Mouse (Mus musculus) forebrain, embryonic 11.5 days (tissue): ENCODE results near the gene Irak1bp1. TPM values are rescaled to one million over a fixed set of nuclear protein-coding genes. Genes with fewer than 3 reads are reported as not detected.
A peak's percentile ranks its signal among the peaks of the same experiment; 100 is the strongest.

Source experiments
- ATAC-seq: fragments of 200-750 bp; cut with Nextera tagmentation; replicated peaks from 2 replicates; pipeline ENCODE4 v1.8.0; 2017; ENCODE audit warnings: moderate TSS enrichment; ENCODE audit not compliant: low FRiP score
- DNase-seq: peaks from one replicate; pipeline ENCODE4 v3.0.0-alpha.2; 2017; ENCODE audit warnings: low spot score
- H3K27ac ChIP-seq: fragments of 300-500 bp; sonication (generic); 2 replicates; pipeline ENCODE4 v1.5.1; 2014; ENCODE audit warnings: low read depth, low read length
- H3K27me3 ChIP-seq: fragments of 300-500 bp; sonication (generic); 2 replicates; pipeline ENCODE4 v1.6.1; 2014; ENCODE audit warnings: mild to moderate bottlenecking, low read length, mixed read lengths; ENCODE audit not compliant: control insufficient read depth, insufficient read depth
- H3K36me3 ChIP-seq: fragments of 300-500 bp; sonication (generic); 2 replicates; pipeline ENCODE4 v1.6.1; 2014; ENCODE audit warnings: mild to moderate bottlenecking, low read length, moderate library complexity, mixed read lengths; ENCODE audit not compliant: control insufficient read depth, insufficient read depth
- H3K4me1 ChIP-seq: fragments of 300-500 bp; sonication (generic); replicated peaks from 2 replicates; pipeline ENCODE4 v1.6.1; 2014; ENCODE audit warnings: low read length, mixed read lengths; ENCODE audit not compliant: control insufficient read depth, insufficient read depth
- H3K4me2 ChIP-seq: fragments of 300-500 bp; sonication (generic); 2 replicates; pipeline ENCODE4 v1.6.1; 2014; ENCODE audit warnings: low read depth, mild to moderate bottlenecking, low read length, moderate library complexity, mixed read lengths; ENCODE audit not compliant: severe bottlenecking
- H3K4me3 ChIP-seq: fragments of 300-500 bp; sonication (generic); 2 replicates; pipeline ENCODE4 v1.5.1; 2014; ENCODE audit warnings: low read depth, low read length
- H3K9ac ChIP-seq: fragments of 300-500 bp; sonication (generic); 2 replicates; pipeline ENCODE4 v1.6.1; 2014; ENCODE audit warnings: low read length
- H3K9me3 ChIP-seq: fragments of 300-500 bp; sonication (generic); 2 replicates; pipeline ENCODE4 v1.6.1; 2016; ENCODE audit warnings: low read length, mixed read lengths; ENCODE audit not compliant: control insufficient read depth
- WGBS: fragments of 180-500 bp; shearing (Covaris S2); extraction: QIAGEN DNeasy Blood & Tissue Kit; methylation state at CpG from one replicate; pipeline ENCODE4 v1.1.7; 2014; 5-methylcytosine and 5-hydroxymethylcytosine counted together
- polyA plus RNA-seq: library from polyadenylated mRNA; unstranded; fragments of >200 nt; fragmentation: Nextera tagmentation; extraction: Ambion mirVana; gene quantifications from 2 replicates; pipeline ENCODE4 v1.2.1, GENCODE M21; 2014

Irak1bp1 gene
- polyA plus RNA-seq, 1 experiment from 2014 or later = 36.4 TPM

DNA sequence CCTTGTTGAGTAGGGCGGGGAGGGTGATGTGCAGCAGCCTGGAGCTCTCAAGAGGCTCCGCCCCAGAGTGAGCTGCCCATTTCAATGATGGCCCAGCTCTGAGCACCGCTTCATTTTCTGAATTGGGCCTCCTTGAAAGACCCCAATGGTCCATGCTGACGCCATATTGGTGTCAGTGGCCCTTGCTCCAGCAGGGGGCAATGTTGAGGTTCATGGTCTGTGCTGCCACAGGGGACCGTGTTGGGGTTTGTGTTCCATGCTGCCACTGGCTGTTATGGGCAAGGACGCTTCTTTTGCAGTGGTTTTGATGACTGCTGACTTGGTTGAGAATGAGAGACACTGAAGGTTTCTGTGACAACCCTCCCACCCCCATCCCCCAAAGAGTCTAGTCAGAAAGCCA lies 2.9 kb upstream of the Irak1bp1 start:
- Histone ChIP-seq H3K9ac (no peak overlapping the region), H3K4me3 (no peak overlapping the region), H3K9me3 (no peaks in the 10 kb centered on the region), H3K27me3 (no peaks in the 10 kb centered on the region), H3K4me1 (no peaks in the 10 kb centered on the region), H3K27ac (no peak overlapping the region), H3K36me3 (no peaks in the 10 kb centered on the region), H3K4me2 (no peak overlapping the region)
- no peak for DNase-seq
- 86% methylated on average over 6 of the region's 6 CpGs for WGBS
- ATAC-seq = no peak

DNA sequence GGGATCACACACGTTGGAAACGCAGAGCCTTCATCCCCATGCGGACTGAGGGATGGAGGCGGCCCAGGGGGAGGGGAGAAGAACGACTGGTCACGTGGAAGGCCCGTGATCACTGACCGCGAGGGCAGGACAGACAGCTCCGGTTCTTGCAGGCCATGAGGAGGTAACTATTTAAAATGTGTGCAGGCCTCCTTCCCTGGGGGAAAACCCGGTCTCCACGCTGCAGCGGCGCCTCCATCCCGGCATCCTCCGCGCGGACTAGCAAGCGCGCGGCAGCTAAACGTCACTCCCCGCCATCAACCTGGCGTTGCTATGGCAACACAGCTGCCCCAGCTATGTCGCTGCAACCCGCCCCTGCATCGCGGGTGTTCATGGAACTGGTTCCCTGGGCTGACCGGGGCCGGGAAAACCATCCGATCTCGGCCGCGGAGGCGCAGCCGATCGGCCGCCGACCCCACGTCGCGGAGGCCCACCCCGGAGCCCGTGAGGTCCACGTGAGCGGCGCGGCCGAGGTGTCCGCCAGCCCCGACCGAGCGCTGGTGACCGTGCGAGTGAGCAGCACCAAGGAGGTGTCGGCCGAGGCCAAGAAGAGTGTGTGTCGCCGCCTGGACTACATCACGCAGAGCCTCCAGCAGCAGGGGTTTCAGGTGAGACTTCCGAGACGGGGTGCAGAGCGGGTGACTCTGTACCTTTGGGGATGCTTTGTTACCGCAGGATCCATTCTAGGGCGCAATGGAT lies 522 bp downstream of the Irak1bp1 start:
- ATAC-seq (peak; percentile 96), DNase-seq (peak; percentile 94)
- Histone ChIP-seq H3K4me1 (no peaks in the 10 kb centered on the region), H3K4me3 (peak overlapping the region; percentile 71), H3K9ac (peak overlapping the region; percentile 88), H3K27ac (peak overlapping the region; percentile 85), H3K9me3 (no peaks in the 10 kb centered on the region), H3K36me3 (no peaks in the 10 kb centered on the region), H3K27me3 (no peaks in the 10 kb centered on the region), H3K4me2 (peak overlapping the region; percentile 77)
- WGBS = under 1% methylated on average over 64 of the region's 65 CpGs

DNA sequence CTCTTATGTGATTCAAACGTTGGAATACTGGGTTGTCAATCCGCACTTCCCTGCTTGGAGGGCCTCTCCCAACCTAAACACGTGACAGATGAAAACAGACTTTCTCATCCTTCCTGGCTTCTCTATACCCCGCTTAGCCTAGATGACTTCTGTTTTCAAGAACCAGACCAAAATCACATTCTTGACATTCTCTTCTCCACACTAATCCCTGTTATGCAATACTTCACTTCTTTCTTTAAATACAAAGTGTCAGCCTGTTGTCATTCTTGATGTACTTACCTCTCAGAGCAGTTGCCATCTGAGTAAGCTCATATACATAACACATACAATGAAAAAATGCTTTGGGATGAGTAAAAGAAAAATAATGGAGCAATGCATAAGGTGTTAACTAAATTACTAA lies 2.6 kb downstream of the Irak1bp1 start:
- 55% methylated on average over 4 of the region's 4 CpGs for WGBS
- DNase-seq = no peak
- Histone ChIP-seq H3K36me3 (no peaks in the 10 kb centered on the region), H3K9me3 (no peaks in the 10 kb centered on the region), H3K4me1 (no peaks in the 10 kb centered on the region), H3K4me3 (no peak overlapping the region), H3K27me3 (no peaks in the 10 kb centered on the region), H3K27ac (no peak overlapping the region), H3K4me2 (no peak overlapping the region), H3K9ac (no peak overlapping the region)
- no peak for ATAC-seq

DNA sequence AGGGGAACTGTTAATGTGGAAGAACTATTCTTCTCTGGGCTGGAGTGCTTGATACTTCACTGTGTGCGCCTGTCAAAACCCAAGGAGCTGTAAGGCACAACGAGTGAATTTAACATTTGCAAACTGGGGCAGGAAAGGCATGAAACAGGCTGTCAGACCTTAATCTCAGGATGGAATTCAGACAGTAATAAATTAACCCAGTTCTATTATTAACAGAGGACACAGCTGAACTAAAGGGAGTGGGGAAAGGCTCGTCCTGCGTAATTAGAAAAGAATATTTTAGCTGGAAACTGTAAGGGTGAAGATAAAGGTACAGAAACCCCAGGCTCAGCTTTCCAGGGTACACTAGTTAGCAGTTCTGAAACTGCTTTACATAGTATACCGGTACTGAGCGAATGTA lies 6.6 kb downstream of the Irak1bp1 start:
- H3K9ac ChIP-seq = no peak overlapping the region
- H3K4me1 ChIP-seq = no peaks in the 10 kb centered on the region
- H3K4me3 ChIP-seq = no peak overlapping the region
- no peaks in the 10 kb centered on the region for H3K27me3 ChIP-seq
- ATAC-seq = no peak
- no peak overlapping the region for H3K27ac ChIP-seq
- no peak for DNase-seq
- H3K4me2 ChIP-seq = no peak overlapping the region
- 85% methylated on average over 6 of the region's 6 CpGs for WGBS
- H3K36me3 ChIP-seq = peaks cover 3% of the 10 kb centered on the region; the same call in 1 of the 2 replicates
- no peaks in the 10 kb centered on the region for H3K9me3 ChIP-seq

DNA sequence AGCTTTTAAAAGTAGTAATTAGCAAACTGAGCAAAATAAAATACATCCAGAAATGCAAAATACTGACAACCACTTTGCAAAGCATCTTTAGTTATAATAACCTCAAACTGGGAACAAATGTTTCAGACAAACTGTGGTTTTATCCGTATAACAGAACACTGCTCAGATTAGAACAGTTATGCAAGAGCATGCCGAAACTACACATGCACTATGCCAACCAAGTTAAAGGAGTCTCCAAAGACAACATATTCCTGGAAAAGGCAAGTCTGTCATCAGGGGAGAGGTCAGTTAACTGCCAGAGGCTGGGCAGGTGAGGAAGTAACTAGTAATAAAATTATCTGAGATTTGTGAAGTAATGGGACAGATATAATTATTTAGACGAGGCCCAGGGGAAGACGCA lies 13.3 kb downstream of the Irak1bp1 start:
- Histone ChIP-seq H3K4me3 (no peak overlapping the region), H3K27me3 (no peaks in the 10 kb centered on the region), H3K4me1 (no peaks in the 10 kb centered on the region), H3K4me2 (no peak overlapping the region), H3K9me3 (no peaks in the 10 kb centered on the region), H3K36me3 (peaks cover 3% of the 10 kb centered on the region; the same call in 1 of the 2 replicates), H3K27ac (no peak overlapping the region), H3K9ac (no peak overlapping the region)
- DNase-seq = no peak
- no peak for ATAC-seq
- 95% methylated on average over 4 of the region's 4 CpGs for WGBS

DNA sequence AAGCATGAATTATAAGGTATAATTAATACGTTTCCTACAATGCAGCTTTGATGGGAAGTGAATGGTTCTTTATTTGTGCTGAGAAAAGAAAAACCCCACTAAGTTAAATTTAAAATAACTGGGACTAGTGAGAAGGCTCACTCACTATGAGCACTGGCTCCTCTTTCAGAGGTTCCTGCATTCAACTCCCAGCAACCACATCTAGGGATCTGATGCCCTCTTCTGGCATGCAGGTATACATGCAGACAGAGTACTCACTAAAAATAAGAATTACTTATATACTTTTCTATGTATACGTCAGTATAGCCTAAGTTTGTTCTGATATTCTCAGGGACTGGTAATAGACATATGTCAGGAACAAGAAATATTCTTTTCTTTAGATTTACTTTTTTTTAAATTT lies 24.7 kb downstream of the Irak1bp1 start:
- Histone ChIP-seq H3K27ac (no peak overlapping the region), H3K36me3 (no peaks in the 10 kb centered on the region), H3K27me3 (no peaks in the 10 kb centered on the region), H3K9ac (no peak overlapping the region), H3K9me3 (no peaks in the 10 kb centered on the region), H3K4me1 (no peaks in the 10 kb centered on the region), H3K4me2 (no peak overlapping the region), H3K4me3 (no peak overlapping the region)
- 55% methylated on average over 2 of the region's 2 CpGs for WGBS
- ATAC-seq (peak; percentile 68), DNase-seq (no peak)

DNA sequence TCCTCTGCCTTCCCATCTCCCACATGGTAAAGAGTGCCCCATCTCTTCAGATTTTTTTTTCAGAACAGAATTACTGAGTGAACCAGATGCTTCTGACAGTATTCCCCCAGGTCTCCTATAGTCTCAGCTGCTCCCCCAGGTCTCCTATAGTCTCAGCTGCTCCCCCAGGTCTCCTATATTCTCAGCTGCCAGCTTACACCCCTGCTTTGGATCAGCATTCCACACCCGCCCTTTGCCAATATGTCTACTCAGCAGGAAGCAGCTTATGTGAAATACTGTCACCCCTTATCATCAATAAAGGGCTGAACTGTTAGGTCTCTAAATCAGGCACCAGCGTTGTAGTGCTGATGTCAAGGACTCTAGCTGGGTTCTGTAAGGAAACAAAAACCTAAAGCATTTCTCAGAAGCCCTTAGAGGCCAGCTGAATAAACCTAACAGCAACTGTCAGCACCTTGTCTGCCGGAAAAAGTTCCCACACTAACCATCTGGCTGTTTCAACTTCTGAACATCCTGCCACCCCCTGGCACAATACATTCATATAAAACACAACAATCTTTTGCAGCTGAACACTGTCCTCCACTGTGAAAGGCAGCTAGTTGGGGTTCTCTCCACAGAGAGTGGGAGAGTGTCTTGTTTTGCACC lies 25.8 kb downstream of the Irak1bp1 start:
- Histone ChIP-seq H3K27ac (no peak overlapping the region), H3K4me2 (no peak overlapping the region), H3K27me3 (no peaks in the 10 kb centered on the region), H3K4me3 (no peak overlapping the region), H3K4me1 (no peaks in the 10 kb centered on the region), H3K9me3 (no peaks in the 10 kb centered on the region), H3K36me3 (no peaks in the 10 kb centered on the region), H3K9ac (no peak overlapping the region)
- WGBS = 46% methylated on average over 3 of the region's 3 CpGs
- no peak for DNase-seq
- no peak for ATAC-seq

DNA sequence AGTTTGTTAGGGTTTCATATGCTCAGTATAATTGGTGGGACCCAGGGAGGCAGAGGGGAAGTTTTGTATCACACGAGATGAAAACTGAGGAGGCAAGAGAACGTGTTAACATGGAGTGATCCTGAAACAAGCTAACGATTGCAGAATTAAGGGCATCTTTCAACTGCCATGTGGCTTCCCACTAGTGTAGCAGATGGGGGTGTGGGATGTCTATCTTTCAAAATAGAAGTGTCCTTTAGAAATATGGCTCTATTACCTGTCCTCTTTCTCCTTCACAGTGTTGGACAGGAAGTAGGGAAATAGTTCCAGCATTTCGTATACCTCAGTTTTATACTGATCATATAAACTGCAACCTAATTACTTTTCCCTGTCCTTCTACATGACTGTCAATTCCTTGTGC lies 26.9 kb downstream of the Irak1bp1 start:
- DNase-seq (no peak), ATAC-seq (no peak)
- H3K27me3 ChIP-seq = no peaks in the 10 kb centered on the region
- no peaks in the 10 kb centered on the region for H3K36me3 ChIP-seq
- no peak overlapping the region for H3K9ac ChIP-seq
- WGBS = 82% methylated on average over 4 of the region's 4 CpGs
- no peaks in the 10 kb centered on the region for H3K9me3 ChIP-seq
- no peak overlapping the region for H3K27ac ChIP-seq
- H3K4me2 ChIP-seq = no peak overlapping the region
- no peaks in the 10 kb centered on the region for H3K4me1 ChIP-seq
- H3K4me3 ChIP-seq = no peak overlapping the region

DNA sequence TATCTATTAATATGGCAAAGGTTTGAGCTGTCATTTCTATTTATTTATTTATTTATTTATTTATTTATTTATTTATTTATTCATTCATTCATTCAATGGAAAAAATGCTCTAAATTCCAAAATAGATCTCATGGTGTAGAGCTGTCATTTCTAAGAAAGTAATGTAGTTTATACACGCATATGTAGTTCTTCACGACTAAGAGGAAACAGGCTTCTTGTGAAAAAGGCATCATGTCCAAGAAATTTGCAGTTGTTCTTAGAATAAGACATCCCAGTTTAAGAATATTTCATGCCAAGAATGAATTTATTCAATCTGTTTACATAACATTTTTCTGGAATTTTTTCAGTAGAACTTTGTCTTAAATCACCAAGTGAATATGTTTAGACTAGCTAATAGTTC lies 31.5 kb downstream of the Irak1bp1 start:
- H3K4me2 ChIP-seq = no peak overlapping the region
- H3K9ac ChIP-seq = no peak overlapping the region
- no peaks in the 10 kb centered on the region for H3K9me3 ChIP-seq
- no peak for DNase-seq
- no peaks in the 10 kb centered on the region for H3K27me3 ChIP-seq
- no peak for ATAC-seq
- no peak overlapping the region for H3K27ac ChIP-seq
- no peaks in the 10 kb centered on the region for H3K36me3 ChIP-seq
- 97% methylated on average over 2 of the region's 2 CpGs for WGBS
- H3K4me3 ChIP-seq = no peak overlapping the region
- H3K4me1 ChIP-seq = no peaks in the 10 kb centered on the region
